Mouse (Mus musculus): ENCODE measurements around the gene Rpl23a. TPM values are rescaled to one million over a fixed set of nuclear protein-coding genes. Genes with fewer than 3 reads are reported as not detected.
"Not testable (repeated sequence)": the region's sequence is repeated elsewhere in the genome, so short reads cannot be mapped to it uniquely, and the experiment has no call there.

Gene Rpl23a
- polyA plus RNA-seq, 1 experiment: 299 TPM

- TF ChIP-seq POLR2A (IDR thresholded peaks at IDR 0.05; ENCODE audit: borderline replicate concordance, control insufficient read depth, low read depth, low read length) (no peak), CTCF (IDR thresholded peaks at IDR 0.05; ENCODE audit: control insufficient read depth, insufficient read depth, low read length) (no peak)
- WGBS: 49% methylated on average over 5 of the region's 5 CpGs
- H3K4me3 ChIP-seq (replicated peaks; ENCODE audit: control insufficient read depth, low read depth, low read length): no peak overlapping the region
- H3K4me1 ChIP-seq (ENCODE audit: control insufficient read depth, insufficient read depth, low read length): no peaks in the 10 kb centered on the region
- no peak overlapping the region for H3K27ac ChIP-seq (ENCODE audit: control insufficient read depth, insufficient read depth, low read depth, low read length, poor library complexity)
Measured at GRCm38 (mm10) chr11:78140665-78141064, 42.7 kb downstream of the Rpl23a start.

- H3K4me3 ChIP-seq (replicated peaks; ENCODE audit: control insufficient read depth, low read depth, low read length): no peak overlapping the region
- no peak overlapping the region for H3K27ac ChIP-seq (ENCODE audit: control insufficient read depth, insufficient read depth, low read depth, low read length, poor library complexity)
- TF ChIP-seq POLR2A (IDR thresholded peaks at IDR 0.05; ENCODE audit: borderline replicate concordance, control insufficient read depth, low read depth, low read length) (no peak), CTCF (IDR thresholded peaks at IDR 0.05; ENCODE audit: control insufficient read depth, insufficient read depth, low read length) (no peak)
- H3K4me1 ChIP-seq (ENCODE audit: control insufficient read depth, insufficient read depth, low read length): peaks cover 6% of the 10 kb centered on the region
- WGBS: 81% methylated on average over 3 of the region's 3 CpGs
Measured at GRCm38 (mm10) chr11:78138023-78138422, 45.4 kb downstream of the Rpl23a start.

- H3K4me1 ChIP-seq (ENCODE audit: control insufficient read depth, insufficient read depth, low read length): peaks cover 8% of the 10 kb centered on the region
- H3K4me3 ChIP-seq (replicated peaks; ENCODE audit: control insufficient read depth, low read depth, low read length): no peak overlapping the region
- no peak overlapping the region for H3K27ac ChIP-seq (ENCODE audit: control insufficient read depth, insufficient read depth, low read depth, low read length, poor library complexity)
- TF ChIP-seq CTCF (IDR thresholded peaks at IDR 0.05; ENCODE audit: control insufficient read depth, insufficient read depth, low read length): no peak
- no peak for TF ChIP-seq POLR2A (IDR thresholded peaks at IDR 0.05; ENCODE audit: borderline replicate concordance, control insufficient read depth, low read depth, low read length)
- 86% methylated on average over 4 of the region's 4 CpGs for WGBS
Measured at GRCm38 (mm10) chr11:78137584-78137983, 45.8 kb downstream of the Rpl23a start.

- no peak for TF ChIP-seq CTCF (IDR thresholded peaks at IDR 0.05; ENCODE audit: control insufficient read depth, insufficient read depth, low read length)
- TF ChIP-seq POLR2A (IDR thresholded peaks at IDR 0.05; ENCODE audit: borderline replicate concordance, control insufficient read depth, low read depth, low read length): no peak
- WGBS: 52% methylated on average over 1 of the region's 1 CpGs
- H3K4me1 ChIP-seq (ENCODE audit: control insufficient read depth, insufficient read depth, low read length): peaks cover 8% of the 10 kb centered on the region
- H3K27ac ChIP-seq (ENCODE audit: control insufficient read depth, insufficient read depth, low read depth, low read length, poor library complexity): no peak overlapping the region
- no peak overlapping the region for H3K4me3 ChIP-seq (replicated peaks; ENCODE audit: control insufficient read depth, low read depth, low read length)
Measured at GRCm38 (mm10) chr11:78136132-78136531, 47.3 kb downstream of the Rpl23a start.

- H3K4me1 ChIP-seq (ENCODE audit: control insufficient read depth, insufficient read depth, low read length); H3K27ac ChIP-seq (ENCODE audit: control insufficient read depth, insufficient read depth, low read depth, low read length, poor library complexity): not testable (repeated sequence)
- peak overlapping the region; percentile 31 for H3K4me3 ChIP-seq (replicated peaks; ENCODE audit: control insufficient read depth, low read depth, low read length)
- WGBS: 75% methylated on average over 7 of the region's 7 CpGs
Measured at GRCm38 (mm10) chr11:78135314-78135713, 48.1 kb downstream of the Rpl23a start.

GRCm38 (mm10) chr11:78134344-78134743 is 49.0 kb downstream of the Rpl23a start:
- H3K4me3 ChIP-seq (replicated peaks; ENCODE audit: control insufficient read depth, low read depth, low read length): no peak overlapping the region
- H3K4me1 ChIP-seq (ENCODE audit: control insufficient read depth, insufficient read depth, low read length): peaks cover 8% of the 10 kb centered on the region
- TF ChIP-seq POLR2A (IDR thresholded peaks at IDR 0.05; ENCODE audit: borderline replicate concordance, control insufficient read depth, low read depth, low read length) (no peak), CTCF (IDR thresholded peaks at IDR 0.05; ENCODE audit: control insufficient read depth, insufficient read depth, low read length) (no peak)
- no peak overlapping the region for H3K27ac ChIP-seq (ENCODE audit: control insufficient read depth, insufficient read depth, low read depth, low read length, poor library complexity)
- 68% methylated on average over 3 of the region's 3 CpGs for WGBS

- 43% methylated on average over 6 of the region's 6 CpGs for WGBS
- TF ChIP-seq CTCF (IDR thresholded peaks at IDR 0.05; ENCODE audit: control insufficient read depth, insufficient read depth, low read length) (no peak), POLR2A (IDR thresholded peaks at IDR 0.05; ENCODE audit: borderline replicate concordance, control insufficient read depth, low read depth, low read length) (no peak)
- Histone ChIP-seq H3K27ac (ENCODE audit: control insufficient read depth, insufficient read depth, low read depth, low read length, poor library complexity) (no peak overlapping the region), H3K4me1 (ENCODE audit: control insufficient read depth, insufficient read depth, low read length) (peaks cover 8% of the 10 kb centered on the region), H3K4me3 (replicated peaks; ENCODE audit: control insufficient read depth, low read depth, low read length) (no peak overlapping the region)
Measured at GRCm38 (mm10) chr11:78133915-78134314, 49.5 kb downstream of the Rpl23a start.

Other genes with a start within 250 kb of the Rpl23a start
- gene Phf12, start 200.8 kb downstream of the Rpl23a start, polyA plus RNA-seq (2011; ENCODE audit: insufficient read depth, insufficient read length, low replicate concordance, missing spikeins): 41.8 and 59.4 TPM in 2 replicates
- gene Dhrs13, start 151.3 kb downstream of the Rpl23a start, polyA plus RNA-seq (2011; ENCODE audit: insufficient read depth, insufficient read length, low replicate concordance, missing spikeins): 6.5 and 10.8 TPM in 2 replicates
- 21.1 and 44.1 TPM in 2 replicates for gene Flot2, start 145.7 kb downstream of the Rpl23a start, polyA plus RNA-seq (2011; ENCODE audit: insufficient read depth, insufficient read length, low replicate concordance, missing spikeins)
- gene Eral1, start 103.2 kb downstream of the Rpl23a start, polyA plus RNA-seq (2011; ENCODE audit: insufficient read depth, insufficient read length, low replicate concordance, missing spikeins): 9.8 and 16.3 TPM in 2 replicates
- 5.3 and 12.3 TPM in 2 replicates for gene Fam222b, start 88.9 kb downstream of the Rpl23a start, polyA plus RNA-seq (2011; ENCODE audit: insufficient read depth, insufficient read length, low replicate concordance, missing spikeins)
- 20.6 and 30.0 TPM in 2 replicates for gene Traf4, start 18.0 kb downstream of the Rpl23a start, polyA plus RNA-seq (2011; ENCODE audit: insufficient read depth, insufficient read length, low replicate concordance, missing spikeins)
- gene Nek8, start 6.9 kb downstream of the Rpl23a start, polyA plus RNA-seq (2011; ENCODE audit: insufficient read depth, insufficient read length, low replicate concordance, missing spikeins): 10.4 and 17.8 TPM in 2 replicates
- gene Tlcd1, start 6.9 kb downstream of the Rpl23a start, polyA plus RNA-seq (2011; ENCODE audit: insufficient read depth, insufficient read length, low replicate concordance, missing spikeins): 48.0 and 66.6 TPM in 2 replicates
- gene Rab34, start 4.8 kb upstream of the Rpl23a start, polyA plus RNA-seq (2011; ENCODE audit: insufficient read depth, insufficient read length, low replicate concordance, missing spikeins): 5.2 and 8.6 TPM in 2 replicates
- 2.6 and 3.3 TPM in 2 replicates for gene Proca1, start 9.8 kb upstream of the Rpl23a start, polyA plus RNA-seq (2011; ENCODE audit: insufficient read depth, insufficient read length, low replicate concordance, missing spikeins)
- gene Sdf2, start 62.2 kb upstream of the Rpl23a start, polyA plus RNA-seq (2011; ENCODE audit: insufficient read depth, insufficient read length, low replicate concordance, missing spikeins): 47.7 and 67.8 TPM in 2 replicates
- gene Supt6, start 62.4 kb upstream of the Rpl23a start, polyA plus RNA-seq (2011; ENCODE audit: insufficient read depth, insufficient read length, low replicate concordance, missing spikeins): 15.1 and 30.7 TPM in 2 replicates
- 25.9 and 50.3 TPM in 2 replicates for gene 2610507B11Rik, start 78.2 kb upstream of the Rpl23a start, polyA plus RNA-seq (2011; ENCODE audit: insufficient read depth, insufficient read length, low replicate concordance, missing spikeins)
- gene BC030499, start 107.3 kb upstream of the Rpl23a start, polyA plus RNA-seq (2011; ENCODE audit: insufficient read depth, insufficient read length, low replicate concordance, missing spikeins): 2.4 and 3.9 TPM in 2 replicates
- gene Spag5, start 117.9 kb upstream of the Rpl23a start, polyA plus RNA-seq (2011; ENCODE audit: insufficient read depth, insufficient read length, low replicate concordance, missing spikeins): 70.4 and 91.6 TPM in 2 replicates
- 2.9 and 8.4 TPM in 2 replicates for gene Aldoc, start 139.4 kb upstream of the Rpl23a start, polyA plus RNA-seq (2011; ENCODE audit: insufficient read depth, insufficient read length, low replicate concordance, missing spikeins)
- gene Pigs, start 144.8 kb upstream of the Rpl23a start, polyA plus RNA-seq (2011; ENCODE audit: insufficient read depth, insufficient read length, low replicate concordance, missing spikeins): 7.3 and 16.7 TPM in 2 replicates
- 35.6 and 71.9 TPM in 2 replicates for gene Unc119, start 159.9 kb upstream of the Rpl23a start, polyA plus RNA-seq (2011; ENCODE audit: insufficient read depth, insufficient read length, low replicate concordance, missing spikeins)
- not detected in 2 replicates for gene Foxn1, start 203.0 kb upstream of the Rpl23a start, polyA plus RNA-seq (2011; ENCODE audit: insufficient read depth, insufficient read length, low replicate concordance, missing spikeins)
- not detected in 2 replicates for gene Slc13a2, start 238.6 kb upstream of the Rpl23a start, polyA plus RNA-seq (2011; ENCODE audit: insufficient read depth, insufficient read length, low replicate concordance, missing spikeins)

Data from bone marrow, adult 2 months (tissue).